Comparison of ENCODE assay signal across 15 mouse cellular contexts in genomic region chr7:44534656-44535441, GRCm38 (mm10). TPM values are rescaled to one million over a fixed set of nuclear protein-coding genes. Genes with fewer than 3 reads are reported as not detected.
DNase-seq lines count a peak whose midpoint lies in the region; ATAC-seq and TF ChIP-seq lines count a peak whose summit lies in the region.
"Had no signal": no experiment of that assay in that cellular context is flagged by ENCODE, and none has a peak within 500 bp of the region (broad histone marks: within the 10 kb centered on the region; RNA-seq: fewer than 3 reads in every experiment).

No protein-coding gene starts in this region.

- H3K9me3 ChIP-seq in hindbrain, postnatal 0 days (ENCODE audit: low read length) = no peaks in the 10 kb centered on the region
- no peaks in the 10 kb centered on the region for H3K9me3 ChIP-seq in hindbrain, embryonic 16.5 days (ENCODE audit: control insufficient read depth, low read length)
- no peaks in the 10 kb centered on the region for H3K9me3 ChIP-seq in lung, postnatal 0 days (ENCODE audit: low read length)
- no peaks in the 10 kb centered on the region for H3K9me3 ChIP-seq in CH12.LX (replicated peaks; ENCODE audit: low read length)
- H3K9me3 ChIP-seq: hindbrain, embryonic 10.5 days; limb, embryonic 15.5 days had no signal

- TF ChIP-seq POLR2A in CH12.LX (IDR thresholded peaks at IDR 0.05; ENCODE audit: low read depth, low read length) = no peak
- no peak for TF ChIP-seq POLR2A in bone marrow, adult 2 months (IDR thresholded peaks at IDR 0.05; ENCODE audit: borderline replicate concordance, control insufficient read depth, low read depth, low read length)

- H3K4me1 ChIP-seq in hindbrain, postnatal 0 days (ENCODE audit: insufficient read depth, low read length) = no peaks in the 10 kb centered on the region
- H3K4me1 ChIP-seq in hindbrain, embryonic 16.5 days (ENCODE audit: control insufficient read depth, insufficient read depth, low read depth, low read length) = no peaks in the 10 kb centered on the region
- no peaks in the 10 kb centered on the region for H3K4me1 ChIP-seq in lung, postnatal 0 days (ENCODE audit: insufficient read depth, low read depth, low read length)
- peaks cover 53 to 72% of the 10 kb centered on the region in 2 experiments for H3K4me1 ChIP-seq in CH12.LX (ENCODE audit: control insufficient read depth in 1 of 2, insufficient read depth in 2 of 2)
- H3K4me1 ChIP-seq in bone marrow, adult 2 months (ENCODE audit: control insufficient read depth, insufficient read depth, low read length) = peaks cover 3% of the 10 kb centered on the region

- DNase-seq in hindbrain, postnatal 0 days (ENCODE audit: low spot score) = no peak
- no peak for DNase-seq in lung, postnatal 0 days (ENCODE audit: low spot score)
- no peak for DNase-seq in lung, postnatal 25 days (ENCODE audit: low spot score)
- DNase-seq in CH12.LX (ENCODE audit: extremely low read depth) = peak; percentile 64
- DNase-seq in adrenal gland, adult 8-10 months = no peak
- DNase-seq: adrenal gland, postnatal 25 days; cerebellum, adult 2 months; kidney, postnatal 14 days had no signal

- dilution Hi-C loops in CH12.LX (cut with MboI; ENCODE audit: extremely low pct_ligation_motif_present, extremely low pct_unique_long_range_greater_than_20kb, low sequenced_read_pairs) = no loop called here

- no peak for TF ChIP-seq EP300 in lung, postnatal 0 days (IDR thresholded peaks at IDR 0.05)
- peak; percentile 26; the same call in 1 of the 2 replicates for TF ChIP-seq EP300 in CH12.LX (IDR thresholded peaks at IDR 0.05; ENCODE audit: low read length)

- no peaks in the 10 kb centered on the region for H3K27me3 ChIP-seq in hindbrain, postnatal 0 days (ENCODE audit: insufficient read depth, low read length)
- H3K27me3 ChIP-seq in hindbrain, embryonic 16.5 days (replicated peaks; ENCODE audit: control insufficient read depth, insufficient read depth, low read length) = no peaks in the 10 kb centered on the region
- no peaks in the 10 kb centered on the region for H3K27me3 ChIP-seq in lung, postnatal 0 days (replicated peaks; ENCODE audit: insufficient read depth, low read length)
- no peaks in the 10 kb centered on the region for H3K27me3 ChIP-seq in CH12.LX (replicated peaks)
- H3K27me3 ChIP-seq: limb, embryonic 15.5 days had no signal

- in situ Hi-C loops in CH12.LX (cut with MboI; ENCODE audit: low pct_ligation_motif_present, low pct_unique_long_range_greater_than_20kb, low sequenced_read_pairs) = no loop called here

- no peak for TF ChIP-seq RAD21 in CH12.LX (IDR thresholded peaks at IDR 0.05; ENCODE audit: low read depth, low read length)

- ATAC-seq in hindbrain, postnatal 0 days = no peak
- ATAC-seq in hindbrain, embryonic 16.5 days = no peak
- ATAC-seq in lung, postnatal 0 days = no peak
- ATAC-seq: inflammation-experienced regulatory T-cells, adult 6 months had no signal

- peaks cover 6% of the 10 kb centered on the region for H3K79me2 ChIP-seq in CH12.LX (replicated peaks; ENCODE audit: control insufficient read depth, extremely low read depth, insufficient read depth, poor library complexity, severe bottlenecking)

- TF ChIP-seq CTCF in hindbrain, postnatal 0 days (IDR thresholded peaks at IDR 0.05; ENCODE audit: low read depth) = peak; percentile 47
- TF ChIP-seq CTCF in lung, postnatal 0 days (IDR thresholded peaks at IDR 0.05) = peak; percentile 45
- TF ChIP-seq CTCF in CH12.LX (conservative IDR thresholded peaks at IDR 0.05 in 1 of 2, IDR thresholded peaks at IDR 0.05 in 1 of 2; ENCODE audit: low read depth in 2 of 2, low read length in 2 of 2) = peak in 1 of 2 experiments; percentile 41; a peak in 2 of 4 replicates
- TF ChIP-seq CTCF in bone marrow, adult 2 months (IDR thresholded peaks at IDR 0.05; ENCODE audit: control insufficient read depth, insufficient read depth, low read length) = 0 out of 2 replicates have a peak, but pooled peaks have one; percentile 11

- no peak overlapping the region for H3K4me3 ChIP-seq in hindbrain, postnatal 0 days (ENCODE audit: low read length)
- H3K4me3 ChIP-seq in hindbrain, embryonic 16.5 days (ENCODE audit: low read length) = no peak overlapping the region
- H3K4me3 ChIP-seq in lung, postnatal 0 days (ENCODE audit: low read depth, low read length) = no peak overlapping the region
- H3K4me3 ChIP-seq in CH12.LX (replicated peaks in 1 of 3; ENCODE audit: low read depth in 2 of 3, low read length in 2 of 3, poor library complexity in 1 of 3) = peak overlapping the region in 1 of 3 experiments; percentile 1
- no peak overlapping the region for H3K4me3 ChIP-seq in bone marrow, adult 2 months (replicated peaks; ENCODE audit: control insufficient read depth, low read depth, low read length)
- H3K4me3 ChIP-seq: hindbrain, embryonic 10.5 days; limb, embryonic 15.5 days had no signal

- H3K36me3 ChIP-seq in hindbrain, postnatal 0 days (ENCODE audit: insufficient read depth, low read length) = peaks cover 10% of the 10 kb centered on the region
- H3K36me3 ChIP-seq in hindbrain, embryonic 16.5 days (ENCODE audit: control insufficient read depth, insufficient read depth, low read length) = peaks cover 3% of the 10 kb centered on the region; the same call in 1 of the 2 replicates
- H3K36me3 ChIP-seq in lung, postnatal 0 days (ENCODE audit: insufficient read depth, low read length) = 0 out of 2 replicates have a peak, but pooled peaks cover 7% of the 10 kb centered on the region
- peaks cover 45 to 68% of the 10 kb centered on the region in 2 experiments for H3K36me3 ChIP-seq in CH12.LX (replicated peaks in 1 of 2; ENCODE audit: control insufficient read depth in 1 of 2, insufficient read depth in 1 of 2, low read length in 1 of 2)

- H3K9ac ChIP-seq in hindbrain, postnatal 0 days (replicated peaks; ENCODE audit: low read length) = no peak overlapping the region
- H3K9ac ChIP-seq in hindbrain, embryonic 16.5 days (ENCODE audit: low read depth, low read length) = no peak overlapping the region
- no peak overlapping the region for H3K9ac ChIP-seq in lung, postnatal 0 days (replicated peaks; ENCODE audit: low read depth)
- no peak overlapping the region for H3K9ac ChIP-seq in CH12.LX (ENCODE audit: insufficient read depth, low read depth)
- H3K9ac ChIP-seq: limb, embryonic 15.5 days had no signal

- WGBS in hindbrain, postnatal 0 days = 84% methylated on average over 19 of the region's 19 CpGs
- WGBS in hindbrain, embryonic 16.5 days = 85% methylated on average over 19 of the region's 19 CpGs
- WGBS in lung, postnatal 0 days = 78% methylated on average over 18 of the region's 19 CpGs
- WGBS in bone marrow, adult 2 months = 86% methylated on average over 19 of the region's 19 CpGs

- no peak overlapping the region for H3K4me2 ChIP-seq in hindbrain, postnatal 0 days (ENCODE audit: low read depth, low read length)
- no peak overlapping the region for H3K4me2 ChIP-seq in hindbrain, embryonic 16.5 days (ENCODE audit: low read length)
- no peak overlapping the region for H3K4me2 ChIP-seq in lung, postnatal 0 days (replicated peaks; ENCODE audit: low read depth, low read length)
- peak overlapping the region; percentile 24; the same call in 1 of the 2 replicates for H3K4me2 ChIP-seq in CH12.LX (ENCODE audit: insufficient read depth, low read depth, poor library complexity, severe bottlenecking)
- H3K4me2 ChIP-seq: limb, embryonic 15.5 days had no signal

- H3K27ac ChIP-seq in hindbrain, postnatal 0 days = no peak overlapping the region
- no peak overlapping the region for H3K27ac ChIP-seq in hindbrain, embryonic 16.5 days (ENCODE audit: low read depth, low read length)
- H3K27ac ChIP-seq in lung, postnatal 0 days (ENCODE audit: low read length) = no peak overlapping the region
- peak overlapping the region; percentile 98 for H3K27ac ChIP-seq in CH12.LX (ENCODE audit: insufficient read depth, low read depth)
- peak overlapping the region; percentile 90 for H3K27ac ChIP-seq in bone marrow, adult 2 months (ENCODE audit: control insufficient read depth, insufficient read depth, low read depth, low read length, poor library complexity)
- H3K27ac ChIP-seq: hindbrain, embryonic 10.5 days; limb, embryonic 15.5 days had no signal

RNA-seq across cellular contexts. Expression of gene Spib, which starts 3.0 kb away (rescaled TPM):
- total RNA-seq in hindbrain, postnatal 0 days (2014; rRNA removed) = 0.05 TPM in 1 of 2 replicates, not detected in the other
- 0.06 TPM in 1 of 2 replicates, not detected in the other for polyA plus RNA-seq in hindbrain, postnatal 0 days (2015; fragmentation: Nextera tagmentation; extraction: Ambion mirVana)
- not detected in 2 replicates for polyA plus RNA-seq in hindbrain, embryonic 16.5 days (2015; fragmentation: Nextera tagmentation; extraction: Ambion mirVana)
- 0.72 and 1.2 TPM in 2 replicates for polyA plus RNA-seq in lung, postnatal 0 days (2015; fragmentation: Nextera tagmentation; extraction: Ambion mirVana)
- 135 and 200 TPM in 2 replicates for total RNA-seq in CH12.LX (2012; rRNA removed)
- 162 and 194 TPM in 2 replicates for total RNA-seq in CH12.LX (2014; rRNA removed)
- 279 and 336 TPM in 2 replicates for polyA plus RNA-seq in CH12.LX (2012; ENCODE audit: insufficient read length, low read depth)
- polyA plus RNA-seq in bone marrow, adult 2 months (2011; ENCODE audit: insufficient read depth, insufficient read length, low replicate concordance, missing spikeins) = 25.0 and 55.6 TPM in 2 replicates
- under 1 TPM; 0.32 to 0.77 (median 0.43) TPM for total RNA-seq in adrenal gland, adult 8-10 months (2022)
- total RNA-seq: gastrocnemius, adult 8-10 months had no signal
- polyA plus RNA-seq: hindbrain, embryonic 10.5 days; neural tube, embryonic 11.5 days had no signal

RNA-seq across cellular contexts. Expression of gene Mybpc2, which starts 10.4 kb away (rescaled TPM):
- total RNA-seq in hindbrain, postnatal 0 days (2014; rRNA removed) = 0.14 and 0.47 TPM in 2 replicates
- polyA plus RNA-seq in hindbrain, postnatal 0 days (2015; fragmentation: Nextera tagmentation; extraction: Ambion mirVana) = 0.19 and 0.25 TPM in 2 replicates
- 0.14 and 0.15 TPM in 2 replicates for polyA plus RNA-seq in hindbrain, embryonic 16.5 days (2015; fragmentation: Nextera tagmentation; extraction: Ambion mirVana)
- polyA plus RNA-seq in lung, postnatal 0 days (2015; fragmentation: Nextera tagmentation; extraction: Ambion mirVana) = 0.37 and 0.46 TPM in 2 replicates
- total RNA-seq in CH12.LX (2012; rRNA removed) (3.0 and 5.0 TPM in 2 replicates), CH12.LX (2014; rRNA removed) (2.0 TPM in 2 replicates)
- 8.3 and 8.6 TPM in 2 replicates for polyA plus RNA-seq in CH12.LX (2012; ENCODE audit: insufficient read length, low read depth)
- polyA plus RNA-seq in bone marrow, adult 2 months (2011; ENCODE audit: insufficient read depth, insufficient read length, low replicate concordance, missing spikeins) = 1.5 and 5.4 TPM in 2 replicates
- total RNA-seq in adrenal gland, adult 8-10 months (2022) = under 1 TPM in 2 of 4 experiments, not detected in 2; 0.07 to 0.08 TPM
- total RNA-seq: adrenal gland, postnatal 25 days had no signal
- polyA plus RNA-seq: inflammation-experienced regulatory T-cells, adult 6 months; neural tube, embryonic 11.5 days had no signal

RNA-seq across cellular contexts. Expression of gene Pold1, which starts 13.8 kb away (rescaled TPM):
- total RNA-seq in hindbrain, postnatal 0 days (2014; rRNA removed) = 26.3 and 30.0 TPM in 2 replicates
- polyA plus RNA-seq in hindbrain, postnatal 0 days (2015; fragmentation: Nextera tagmentation; extraction: Ambion mirVana) = 17.6 and 18.7 TPM in 2 replicates
- 20.5 and 26.3 TPM in 2 replicates for polyA plus RNA-seq in hindbrain, embryonic 16.5 days (2015; fragmentation: Nextera tagmentation; extraction: Ambion mirVana)
- polyA plus RNA-seq in lung, postnatal 0 days (2015; fragmentation: Nextera tagmentation; extraction: Ambion mirVana) = 13.5 and 17.5 TPM in 2 replicates
- total RNA-seq in CH12.LX (2012; rRNA removed) (103 and 131 TPM in 2 replicates), CH12.LX (2014; rRNA removed) (44.2 and 49.3 TPM in 2 replicates)
- polyA plus RNA-seq in CH12.LX (2012; ENCODE audit: insufficient read length, low read depth) = 61.4 and 67.6 TPM in 2 replicates
- polyA plus RNA-seq in bone marrow, adult 2 months (2011; ENCODE audit: insufficient read depth, insufficient read length, low replicate concordance, missing spikeins) = 147 and 216 TPM in 2 replicates
- total RNA-seq in adrenal gland, adult 8-10 months (2022) = 10 to 100 TPM; 10.9 to 18.6 (median 15.9) TPM

RNA-seq across cellular contexts. Expression of gene Nr1h2, which starts 18.9 kb away (rescaled TPM):
- 71.2 and 76.4 TPM in 2 replicates for total RNA-seq in hindbrain, postnatal 0 days (2014; rRNA removed)
- polyA plus RNA-seq in hindbrain, postnatal 0 days (2015; fragmentation: Nextera tagmentation; extraction: Ambion mirVana) = 50.5 and 57.6 TPM in 2 replicates
- polyA plus RNA-seq in hindbrain, embryonic 16.5 days (2015; fragmentation: Nextera tagmentation; extraction: Ambion mirVana) = 62.0 and 66.1 TPM in 2 replicates
- polyA plus RNA-seq in lung, postnatal 0 days (2015; fragmentation: Nextera tagmentation; extraction: Ambion mirVana) = 74.8 and 84.3 TPM in 2 replicates
- total RNA-seq in CH12.LX (2012; rRNA removed) (36.8 and 50.0 TPM in 2 replicates), CH12.LX (2014; rRNA removed) (13.9 and 14.2 TPM in 2 replicates)
- 40.5 and 43.8 TPM in 2 replicates for polyA plus RNA-seq in CH12.LX (2012; ENCODE audit: insufficient read length, low read depth)
- 87.8 and 123 TPM in 2 replicates for polyA plus RNA-seq in bone marrow, adult 2 months (2011; ENCODE audit: insufficient read depth, insufficient read length, low replicate concordance, missing spikeins)
- 100 to 1,000 TPM in 3 of 4 experiments, 10 to 100 TPM in 1; 94.3 to 153 (median 129) TPM for total RNA-seq in adrenal gland, adult 8-10 months (2022)

RNA-seq across cellular contexts. Expression of gene Napsa, which starts 37.3 kb away (rescaled TPM):
- 0.90 TPM in 1 of 2 replicates, not detected in the other for total RNA-seq in hindbrain, postnatal 0 days (2014; rRNA removed)
- polyA plus RNA-seq in hindbrain, postnatal 0 days (2015; fragmentation: Nextera tagmentation; extraction: Ambion mirVana) = 0.26 and 0.69 TPM in 2 replicates
- polyA plus RNA-seq in hindbrain, embryonic 16.5 days (2015; fragmentation: Nextera tagmentation; extraction: Ambion mirVana) = 1.1 and 1.6 TPM in 2 replicates
- 824 and 832 TPM in 2 replicates for polyA plus RNA-seq in lung, postnatal 0 days (2015; fragmentation: Nextera tagmentation; extraction: Ambion mirVana)
- total RNA-seq in CH12.LX (2012; rRNA removed) (194 and 200 TPM in 2 replicates), CH12.LX (2014; rRNA removed) (133 and 175 TPM in 2 replicates)
- polyA plus RNA-seq in CH12.LX (2012; ENCODE audit: insufficient read length, low read depth) = 239 and 253 TPM in 2 replicates
- 21.1 and 49.7 TPM in 2 replicates for polyA plus RNA-seq in bone marrow, adult 2 months (2011; ENCODE audit: insufficient read depth, insufficient read length, low replicate concordance, missing spikeins)
- 1 to 10 TPM in 3 of 4 experiments, under 1 TPM in 1; 1.00 to 2.0 (median 1.5) TPM for total RNA-seq in adrenal gland, adult 8-10 months (2022)

Comparison
In these comparisons a context has a peak if more than half of its experiments do, and no peak if none do; other contexts are left out.
1. H3K27ac ChIP-seq: peak in CH12.LX (single experiment) and bone marrow, adult 2 months (single experiment); none in hindbrain, postnatal 0 days (single experiment), hindbrain, embryonic 16.5 days (single experiment) and lung, postnatal 0 days (single experiment).
2. RNA of gene Spib, which starts 3.0 kb away (polyA plus RNA-seq): 279 to 336 TPM in CH12.LX and 25.0 to 55.6 TPM in bone marrow, adult 2 months; 0.72 to 1.2 TPM in lung, postnatal 0 days, 0.06 TPM in hindbrain, postnatal 0 days and not detected in hindbrain, embryonic 16.5 days; every median in the first group is over 10 times any median in the second.